Mouse (Mus musculus) spleen, adult 10 weeks (tissue): ENCODE results near the gene 1700020A23Rik. TPM values are rescaled to one million over a fixed set of nuclear protein-coding genes. Genes with fewer than 3 reads are reported as not detected.

Source experiments
- polyA plus RNA-seq: library from polyadenylated mRNA; stranded (reverse); fragments of 350-450 nt; fragmentation: Illumina TruSeq; extraction: RNeasy Lipid Tissue Mini Kit (QIAGEN cat#74804); gene quantifications from one replicate; pipeline ENCODE4 v1.2.3, GENCODE M21; 2015; ENCODE audit warnings: low replicate concordance; ENCODE audit not compliant: insufficient read depth

1700020A23Rik gene
- not detected for polyA plus RNA-seq

GRCm38 (mm10) chr2:130404939-130405338 is at the start of gene 1700020A23Rik, which contains the start of gene Gm28372:
Gene 1700020A23Rik, plus strand, starts transcription at chr2:130405259.
Gene Gm28372, plus strand, starts transcription at chr2:130405239.

GRCm38 (mm10) chr2:130397186-130397985 is 7.7 kb upstream of the 1700020A23Rik start, which contains the start of gene Cpxm1:
Gene Cpxm1, minus strand, starts transcription at chr2:130397574.

GRCm38 (mm10) chr2:130406178-130406577 is 1.1 kb downstream of the 1700020A23Rik start, which contains the start of gene Tmem239:
Gene Tmem239, plus strand, starts transcription at chr2:130406478.

DNA sequence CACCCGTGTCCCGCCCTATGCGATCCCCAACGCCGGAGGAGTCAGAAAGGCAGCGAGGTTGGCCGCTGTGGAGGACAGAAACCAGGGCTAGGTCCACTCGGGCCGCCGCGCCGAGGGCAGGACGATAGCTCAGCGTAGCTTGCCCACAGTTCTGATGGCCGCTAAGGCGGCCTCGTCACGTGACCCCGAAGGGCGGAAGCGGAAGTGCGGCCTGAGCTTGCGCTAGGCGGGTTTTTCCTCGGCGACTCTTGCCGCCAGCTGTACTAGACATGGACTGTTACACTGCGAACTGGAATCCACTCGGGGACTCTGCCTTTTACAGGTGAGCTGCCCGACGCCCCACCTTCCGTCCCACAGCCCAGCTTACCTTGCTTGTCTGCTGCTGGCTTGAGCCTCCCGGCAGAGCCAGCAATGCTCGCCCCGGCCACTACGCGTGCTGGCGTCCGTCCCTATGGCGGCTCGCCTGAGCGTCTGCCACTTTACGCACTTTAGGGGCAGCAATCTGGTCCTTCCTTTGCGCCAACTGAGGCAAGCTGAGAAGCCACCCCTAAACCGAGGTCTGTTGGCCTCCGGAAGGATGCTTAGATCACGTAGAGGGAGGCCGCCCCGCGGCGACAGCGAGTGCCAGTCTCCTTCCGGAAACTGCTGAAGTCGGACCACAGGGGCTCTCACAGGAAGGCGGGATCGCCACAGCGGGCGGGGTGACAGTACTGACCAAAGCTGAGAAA is 19.2 kb downstream of the 1700020A23Rik start, which contains the start of the genes Vps16 and Pced1a:
Gene Vps16, plus strand, starts transcription at position 214 of the 728 bp plus-strand sequence.
Gene Pced1a, minus strand, starts transcription at position 576 of the 728 bp plus-strand sequence.

GRCm38 (mm10) chr2:130449794-130450433 is 44.9 kb downstream of the 1700020A23Rik start, which contains the start of gene Ptpra:
Gene Ptpra, plus strand, starts transcription at chr2:130450278.

Other genes with a start within 250 kb of the 1700020A23Rik start
- 75.8 TPM for gene Snrpb, start 225.9 kb upstream of the 1700020A23Rik start, polyA plus RNA-seq
- not detected for gene Tmc2, start 210.1 kb upstream of the 1700020A23Rik start, polyA plus RNA-seq
- gene Nop56, start 130.8 kb upstream of the 1700020A23Rik start, polyA plus RNA-seq = 330 TPM
- 131 TPM for gene Idh3b, start 120.7 kb upstream of the 1700020A23Rik start, polyA plus RNA-seq
- 0.87 TPM for gene Ebf4, start 110.1 kb upstream of the 1700020A23Rik start, polyA plus RNA-seq
- 22.9 TPM for gene Cpxm1, start 7.7 kb upstream of the 1700020A23Rik start, polyA plus RNA-seq
- not detected for gene Gm28372, start within 50 bp of the 1700020A23Rik start, polyA plus RNA-seq
- gene Tmem239, start 1.2 kb downstream of the 1700020A23Rik start, polyA plus RNA-seq = not detected
- gene Vps16, start 19.1 kb downstream of the 1700020A23Rik start, polyA plus RNA-seq = 139 TPM
- gene Pced1a, start 19.4 kb downstream of the 1700020A23Rik start, polyA plus RNA-seq = 14.9 TPM
- 83.7 TPM for gene Ptpra, start 45.0 kb downstream of the 1700020A23Rik start, polyA plus RNA-seq
- 21.7 TPM for gene Mrps26, start 158.5 kb downstream of the 1700020A23Rik start, polyA plus RNA-seq
- not detected for gene Oxt, start 170.9 kb downstream of the 1700020A23Rik start, polyA plus RNA-seq
- gene Avp, start 177.3 kb downstream of the 1700020A23Rik start, polyA plus RNA-seq = not detected
- 12.5 TPM for gene Fastkd5, start 224.8 kb downstream of the 1700020A23Rik start, polyA plus RNA-seq
- 4.7 TPM for gene Ubox5, start 224.8 kb downstream of the 1700020A23Rik start, polyA plus RNA-seq
- gene Lzts3, start 237.5 kb downstream of the 1700020A23Rik start, polyA plus RNA-seq = 1.2 TPM